Mouse (Mus musculus) urinary bladder, adult 2 months (tissue): ENCODE measurements around the gene Tspan9. TPM values are rescaled to one million over a fixed set of nuclear protein-coding genes. Genes with fewer than 3 reads are reported as not detected.

Experiments used
- DNase-seq: peaks from one replicate; pipeline ENCODE4 v3.0.0; 2022; ENCODE audit warnings: low spot score
- polyA plus RNA-seq: library from polyadenylated mRNA; depleted of rRNA; stranded (reverse); fragments of >200 nt; gene quantifications from 2 replicates; pipeline ENCODE4 v1.2.3, GENCODE M21; 2012; rRNA removed

The Tspan9 gene
- 112 and 128 TPM in 2 replicates for polyA plus RNA-seq

DNA sequence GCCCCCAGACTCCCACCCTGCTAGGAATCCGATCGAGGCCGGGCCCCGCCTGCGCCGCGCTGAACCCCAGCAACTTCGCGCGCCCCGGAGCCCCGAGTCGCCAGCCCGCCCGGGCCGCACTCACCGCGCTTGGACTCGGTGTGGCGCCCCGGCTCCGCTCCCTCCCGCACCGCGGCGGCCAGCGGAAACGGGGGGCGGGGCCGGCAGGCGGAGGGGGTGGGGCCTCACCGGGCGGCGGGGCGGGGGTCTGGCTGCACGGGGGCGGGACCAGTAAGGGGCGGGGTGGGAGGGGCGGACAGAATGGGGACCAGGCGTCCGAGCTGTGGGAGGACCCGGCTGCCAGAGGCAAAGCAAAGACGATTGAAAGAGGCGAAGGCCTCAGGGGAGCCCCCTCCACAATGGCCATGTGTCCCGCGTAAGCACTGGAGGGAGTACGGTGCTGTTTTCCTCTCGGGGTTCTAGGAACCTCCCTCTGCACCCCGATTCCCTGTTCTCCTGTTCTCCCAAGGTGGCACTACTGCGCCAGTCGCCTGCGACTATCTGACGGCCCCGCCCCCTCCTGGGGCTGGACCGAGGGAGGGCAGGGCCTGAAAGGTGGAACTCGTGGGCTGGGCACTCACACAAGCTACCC, at the start of gene Tspan9:
TSS of gene Tspan9 (minus strand) at position 205 of the 631 bp plus-strand sequence.
- DNase-seq = peak; percentile 75

DNA sequence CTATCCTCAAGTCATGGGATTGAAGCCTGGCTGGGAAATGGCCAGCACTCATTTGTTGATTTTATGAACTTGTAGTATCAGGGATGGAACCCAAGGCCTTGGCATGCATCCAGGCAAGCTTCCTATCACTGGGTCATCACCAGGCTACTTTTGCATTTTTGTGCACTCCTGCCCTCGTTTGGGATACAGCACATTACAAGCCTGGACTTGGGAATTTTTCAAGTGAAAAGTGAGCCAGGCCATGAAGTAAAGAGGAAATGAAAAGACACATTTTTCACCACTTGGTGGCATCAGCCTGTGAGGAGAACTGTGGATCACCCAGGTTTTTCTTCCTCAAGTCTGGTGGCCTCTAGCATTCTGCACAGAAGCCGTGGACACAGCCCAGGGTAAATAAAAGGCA, 40.1 kb upstream of the Tspan9 start:
- no peak for DNase-seq

DNA sequence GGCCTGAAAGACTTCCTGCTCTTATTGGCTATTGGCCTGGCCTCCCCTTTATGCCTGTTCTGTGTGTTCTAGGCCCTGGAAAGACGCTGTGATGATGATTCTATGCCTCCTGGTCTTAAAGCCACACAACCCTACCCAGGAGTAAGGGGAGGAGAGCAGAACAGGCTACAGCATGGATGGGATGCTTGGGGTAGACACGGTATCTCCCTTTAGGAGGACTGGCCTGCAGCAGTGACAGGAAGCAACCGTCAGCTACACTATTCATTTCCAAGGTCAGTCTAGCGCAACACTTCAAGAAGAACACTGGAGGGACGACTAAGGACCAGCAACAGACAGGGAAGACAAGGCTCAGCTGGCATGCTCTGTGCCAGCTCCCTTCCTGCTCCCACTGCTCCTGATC, 37.8 kb upstream of the Tspan9 start:
- no peak for DNase-seq

DNA sequence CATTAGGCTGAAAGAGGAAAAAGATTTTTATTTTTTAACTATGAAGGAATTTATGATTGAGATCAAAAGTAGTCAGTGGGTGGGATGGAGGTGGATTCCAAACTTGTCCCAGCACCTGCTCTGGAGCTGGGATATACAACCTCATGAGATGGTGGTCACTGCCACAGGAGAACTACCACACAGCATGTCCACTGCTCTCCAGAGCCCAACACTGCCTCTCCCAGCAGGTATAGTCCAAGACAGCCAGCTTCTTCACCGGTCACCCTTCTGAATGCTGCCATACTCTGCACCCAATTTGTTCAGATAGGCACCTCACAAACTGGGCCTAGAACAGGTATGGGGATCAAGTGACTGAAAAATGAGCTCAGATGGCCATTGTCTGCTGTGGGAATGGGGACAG, 36.3 kb upstream of the Tspan9 start:
- DNase-seq = no peak

DNA sequence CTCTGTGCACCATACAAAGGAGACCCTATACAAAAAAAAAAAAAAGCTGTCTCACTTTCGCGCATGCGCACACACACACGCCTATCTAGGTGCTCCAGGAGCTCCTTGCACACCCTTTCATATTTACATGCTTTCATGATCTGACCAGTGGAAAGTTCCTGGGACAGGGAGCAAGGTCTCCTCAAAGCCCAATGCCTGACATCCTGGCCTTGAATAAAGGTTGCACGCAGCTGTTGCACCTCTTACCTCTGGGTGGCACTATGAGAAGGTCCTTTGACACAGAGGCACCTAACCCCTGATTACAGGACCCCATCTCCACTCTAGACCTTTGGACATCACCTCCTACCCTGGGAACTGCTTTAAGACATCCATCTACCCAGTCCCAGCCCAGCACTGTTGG, 35.9 kb upstream of the Tspan9 start:
- no peak for DNase-seq

DNA sequence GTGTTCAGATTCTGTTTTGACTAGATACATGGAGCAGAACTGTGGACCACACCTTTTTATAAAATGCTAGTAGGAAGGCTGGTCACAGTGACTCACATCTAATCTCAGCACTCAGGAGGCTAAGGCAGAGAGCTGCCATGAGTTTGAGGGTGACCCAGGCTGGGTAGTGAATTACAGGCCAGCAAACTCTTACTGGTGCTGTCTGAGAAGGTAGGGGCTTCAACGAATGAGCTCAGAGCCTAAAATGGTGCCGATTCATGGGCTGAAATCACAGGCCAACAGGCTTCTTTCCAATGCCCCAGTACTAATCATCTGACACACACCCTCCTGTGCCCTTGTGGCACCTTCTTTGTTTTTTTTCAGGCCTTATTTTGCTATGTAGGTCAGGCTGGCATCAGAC, 35.3 kb upstream of the Tspan9 start:
- DNase-seq = no peak

DNA sequence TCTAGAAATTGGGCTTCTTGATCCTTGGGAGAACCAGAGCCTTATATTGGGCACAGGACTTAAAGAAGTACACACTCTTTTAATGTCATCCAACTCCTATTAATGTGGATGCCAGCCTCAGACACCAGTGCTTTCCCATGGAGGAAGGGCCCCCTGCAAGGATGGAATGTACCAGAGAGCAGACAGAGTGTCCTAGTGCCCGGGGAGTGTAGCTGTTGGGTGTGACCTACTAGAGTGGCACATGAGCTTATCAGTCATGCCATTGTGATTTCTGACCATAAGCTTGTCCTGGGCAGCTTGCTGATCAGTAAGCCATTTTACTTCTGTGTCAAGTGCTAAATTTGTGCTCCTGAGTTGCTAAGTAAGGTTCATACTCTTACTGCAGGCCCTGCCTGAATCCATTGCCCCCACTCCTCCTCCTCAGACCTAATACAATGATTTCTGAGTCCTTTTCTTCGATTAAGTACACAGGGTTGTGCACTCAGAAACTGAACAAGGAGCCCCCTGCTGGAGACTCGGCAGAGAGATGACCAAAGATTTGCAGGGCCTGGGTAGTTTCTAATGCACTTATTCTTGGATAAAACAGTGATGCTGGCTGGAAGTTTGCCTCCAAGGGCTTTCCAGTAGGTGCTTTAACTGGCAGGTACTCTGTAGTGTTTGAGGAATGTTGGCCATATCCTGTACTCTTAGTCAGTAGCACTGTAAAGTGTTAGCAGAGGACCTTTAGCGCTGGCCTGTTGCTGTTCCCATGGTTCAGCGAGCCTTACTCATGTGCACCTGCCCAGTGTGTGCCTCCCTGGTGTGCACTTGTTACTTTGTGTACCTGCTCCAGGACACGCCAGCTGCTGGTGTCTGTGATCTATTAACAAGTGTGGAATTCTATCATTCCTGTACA, 25.6 kb upstream of the Tspan9 start:
- no peak for DNase-seq

DNA sequence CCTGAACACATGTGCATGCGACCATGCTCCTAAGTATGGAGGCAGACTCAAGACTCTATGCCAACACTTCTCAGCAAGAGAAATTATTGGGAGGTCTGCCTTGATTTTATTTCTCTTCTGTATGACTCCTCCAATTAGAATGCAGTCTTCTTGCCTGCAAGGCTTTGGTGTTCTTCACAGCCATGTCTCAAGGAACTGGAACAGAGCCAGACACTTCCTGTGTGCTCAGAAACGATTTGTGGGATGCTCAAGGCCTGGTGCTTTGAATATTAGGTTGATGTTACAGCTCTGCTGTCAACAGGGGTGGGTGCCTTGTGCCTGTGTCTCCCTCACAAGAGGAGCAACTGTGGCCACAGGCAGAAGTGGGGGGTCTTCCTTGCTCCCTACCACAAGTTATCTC, 22.2 kb upstream of the Tspan9 start:
- DNase-seq = no peak

DNA sequence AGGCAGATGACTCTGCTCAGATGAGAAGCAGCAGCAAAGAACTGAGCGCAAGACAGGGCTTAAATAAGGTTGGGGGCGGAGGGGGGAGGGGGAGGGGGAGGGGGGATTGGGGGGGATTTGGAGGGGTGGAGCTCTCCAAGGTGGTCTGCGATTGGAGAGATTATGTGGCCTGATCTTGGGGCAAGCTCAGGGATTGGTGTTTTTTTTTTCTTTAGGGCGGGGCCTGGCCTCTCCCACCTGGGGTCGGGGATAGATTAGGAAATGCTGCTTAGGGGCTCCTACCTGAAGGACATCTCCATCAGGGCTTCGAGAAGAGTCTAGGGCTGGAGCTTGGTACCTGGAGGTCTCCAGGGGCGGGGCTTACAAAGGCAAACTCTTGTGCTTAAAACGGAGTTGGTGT, 21.2 kb upstream of the Tspan9 start:
- no peak for DNase-seq

DNA sequence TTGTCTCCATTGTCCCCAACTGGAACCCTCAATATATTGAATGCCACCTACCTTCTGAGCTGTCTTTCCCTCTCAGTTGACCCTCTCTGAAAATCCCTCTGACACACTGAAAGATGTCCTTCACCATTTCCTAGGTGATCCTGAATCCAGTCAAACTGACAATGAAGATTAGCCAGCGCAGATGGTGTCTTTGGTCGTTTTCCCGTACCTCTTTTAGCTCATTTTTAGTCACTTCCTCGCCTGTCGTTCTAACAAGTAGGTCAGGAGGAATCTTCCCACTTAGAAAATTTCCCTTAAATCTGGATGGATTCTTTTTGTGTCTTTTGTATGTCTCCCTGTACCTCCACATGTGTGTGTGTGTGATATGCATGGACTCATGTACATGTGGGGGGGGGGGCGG, 15.7 kb upstream of the Tspan9 start:
- no peak for DNase-seq

DNA sequence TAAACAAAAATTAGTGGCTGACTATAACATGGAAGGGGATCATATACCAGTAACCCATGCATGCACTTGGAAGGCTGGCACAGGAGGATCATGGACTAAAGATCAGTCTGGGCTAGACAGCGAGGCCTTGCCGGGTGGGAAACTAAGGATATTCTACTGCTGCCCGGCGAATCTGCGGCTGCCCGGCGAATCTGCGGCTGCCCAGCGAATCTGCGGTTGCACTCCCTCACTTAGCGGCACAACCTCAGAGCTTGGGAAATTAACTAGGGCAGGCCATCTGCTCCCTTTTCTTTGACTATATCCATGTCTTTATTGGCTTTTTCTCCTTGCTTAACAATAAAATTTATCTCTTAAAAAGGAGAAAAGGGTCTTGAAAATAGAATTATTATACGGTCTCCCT, 14.6 kb upstream of the Tspan9 start:
- DNase-seq = no peak

DNA sequence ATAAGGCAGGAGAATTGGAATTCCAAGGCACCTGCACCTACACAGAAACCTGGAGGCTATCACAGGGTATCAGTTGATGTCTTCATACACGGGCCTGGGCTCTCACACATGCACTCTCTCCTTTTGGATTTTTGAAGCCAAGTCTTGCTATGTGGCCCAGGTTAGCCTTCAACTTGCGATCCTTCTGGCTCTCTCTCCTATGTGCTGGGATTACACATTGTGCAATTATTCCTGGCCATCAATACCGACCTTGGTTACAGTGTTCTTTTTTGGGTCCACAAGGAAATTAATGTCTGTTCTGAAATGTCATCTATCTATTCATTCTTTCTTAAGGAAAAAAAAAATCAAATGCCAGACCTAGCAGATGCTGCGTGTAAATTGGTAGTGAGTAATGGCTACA, 13.1 kb upstream of the Tspan9 start:
- DNase-seq = no peak

DNA sequence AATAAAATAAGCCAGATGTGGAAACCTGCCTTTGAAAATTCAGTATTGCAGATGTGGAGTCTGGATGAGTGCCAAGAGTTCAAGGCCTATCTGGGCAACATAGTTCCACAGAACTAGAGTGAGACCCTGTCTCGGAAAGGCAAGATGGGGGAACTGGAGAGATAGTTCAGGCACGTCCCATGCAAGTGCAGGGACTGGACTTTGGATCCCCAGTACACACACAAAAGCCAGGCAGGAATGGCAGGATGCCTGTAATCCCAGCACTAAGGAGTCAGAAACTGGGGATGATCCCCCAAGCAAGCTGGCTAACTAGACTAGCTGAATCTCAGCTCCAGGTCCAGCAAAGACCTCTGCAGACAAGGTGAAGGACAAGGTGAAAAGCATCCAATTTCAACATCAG, 12.5 kb upstream of the Tspan9 start:
- DNase-seq = no peak

DNA sequence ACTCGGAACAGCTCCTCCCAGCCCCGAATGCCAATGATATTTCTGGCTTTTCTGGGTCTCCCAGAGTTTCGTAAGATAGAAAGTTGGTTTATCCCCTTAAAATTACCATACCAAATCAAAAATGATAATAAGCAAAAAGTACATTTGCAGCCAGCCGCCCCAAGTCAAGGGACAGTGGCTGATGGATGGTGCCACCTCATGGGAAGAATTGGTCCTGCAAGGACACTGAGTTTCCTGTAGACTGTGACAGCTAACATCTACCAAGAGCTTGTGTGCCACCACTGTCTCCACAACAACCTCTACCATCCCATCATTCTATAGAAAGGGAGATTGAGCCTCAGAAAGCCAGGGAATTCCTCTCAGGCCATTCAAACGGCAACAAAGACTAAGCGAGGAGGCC, 2.4 kb upstream of the Tspan9 start:
- DNase-seq = no peak

DNA sequence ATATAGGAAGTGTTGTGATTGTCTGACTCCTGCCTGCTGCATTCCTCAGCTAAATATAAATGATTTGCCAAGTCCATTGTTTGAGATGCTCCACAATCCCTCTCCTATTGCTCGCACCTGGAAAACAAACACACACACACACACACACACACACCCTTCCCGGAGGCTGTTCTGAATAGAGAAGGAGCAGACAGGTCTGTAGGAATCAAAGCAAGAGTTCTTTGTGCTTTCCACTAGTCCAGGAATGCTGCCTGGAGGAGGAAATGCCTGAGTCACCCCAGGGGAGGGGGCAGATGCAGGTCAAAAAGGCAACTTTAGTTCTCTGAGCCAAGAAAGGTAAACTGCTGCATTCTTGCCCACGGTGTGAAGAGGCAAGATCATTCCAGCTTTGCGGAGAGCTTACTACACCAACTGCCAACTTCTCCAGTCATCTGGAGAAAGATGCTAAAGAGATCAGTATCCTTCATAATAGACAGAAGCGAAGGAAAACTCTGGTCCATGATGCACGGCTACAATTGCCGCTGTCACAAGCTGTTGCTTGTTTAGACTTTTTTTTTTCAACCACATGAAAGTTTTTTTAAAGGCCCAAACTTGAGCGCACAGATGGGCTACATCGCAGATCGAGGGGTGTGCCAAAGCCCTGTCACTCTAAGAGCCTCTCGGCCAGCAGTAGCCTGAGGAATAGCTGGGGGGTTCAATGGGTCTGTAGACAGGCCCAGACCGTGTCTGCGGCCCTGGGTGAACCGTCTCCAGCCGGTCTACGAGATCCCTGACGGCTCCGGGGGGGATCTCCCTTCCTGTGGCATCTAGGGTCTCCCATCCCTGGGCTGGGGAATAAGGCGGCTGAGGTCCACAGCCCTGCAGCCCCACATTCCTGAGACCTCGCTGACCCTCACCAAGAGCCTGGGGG, 770 bp downstream of the Tspan9 start:
- DNase-seq = no peak

DNA sequence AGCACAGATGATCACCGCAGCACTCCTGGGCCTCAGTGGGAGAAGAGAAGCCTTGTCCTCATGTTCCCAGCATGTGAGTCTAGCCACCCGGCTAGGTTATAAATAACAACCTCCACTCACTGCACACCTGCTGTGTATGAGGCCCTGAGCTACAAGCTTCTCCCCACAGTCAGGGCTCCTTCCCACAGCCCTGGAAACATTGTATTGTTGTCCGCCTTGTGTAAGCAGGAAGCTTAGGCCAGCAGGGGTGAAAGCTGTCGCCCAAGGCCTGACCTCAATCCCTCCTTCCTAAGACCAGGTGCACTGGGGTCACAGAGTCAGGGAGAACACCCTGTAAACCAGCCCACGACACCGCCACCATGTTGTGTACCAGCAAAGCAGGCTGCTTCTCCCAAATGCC, 2.7 kb downstream of the Tspan9 start:
- DNase-seq = no peak

DNA sequence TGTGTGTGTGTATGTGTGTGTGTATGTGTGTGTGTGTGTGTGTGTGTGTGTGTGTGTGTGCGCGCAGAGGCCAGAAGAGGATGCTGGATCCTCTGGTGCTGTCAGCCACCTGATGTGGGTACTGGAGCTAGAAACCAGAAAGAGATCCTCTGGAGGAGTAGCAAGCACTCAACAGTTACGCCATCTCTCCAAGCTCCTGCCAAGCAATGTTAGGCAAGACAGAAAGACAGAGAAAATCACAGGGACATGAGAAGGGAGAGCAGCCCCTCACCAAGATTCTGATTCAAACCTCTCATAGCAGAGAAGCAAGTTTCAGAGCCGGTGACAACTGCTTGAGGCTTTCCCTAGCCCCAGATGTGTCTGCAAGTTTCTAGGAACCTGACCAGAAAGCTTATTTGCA, 5.5 kb downstream of the Tspan9 start:
- no peak for DNase-seq

DNA sequence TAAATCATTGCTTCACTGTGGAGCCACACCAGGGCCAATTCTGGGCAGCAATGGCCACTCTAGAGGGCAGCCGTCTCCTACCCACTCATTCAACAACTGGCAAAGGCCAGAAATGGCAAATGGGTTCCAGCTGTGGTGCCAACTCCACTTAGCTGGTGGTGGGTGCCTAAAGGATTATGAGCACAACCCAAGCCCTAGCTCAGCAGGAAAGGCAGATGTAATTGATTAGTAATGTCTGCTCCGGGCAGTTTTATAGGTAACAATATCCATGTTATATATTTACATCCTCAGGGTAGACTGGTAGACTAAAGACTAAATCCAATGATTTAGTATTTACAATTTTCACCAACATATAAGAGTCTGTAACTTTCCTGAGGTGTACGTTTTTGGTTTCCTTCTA, 6.7 kb downstream of the Tspan9 start:
- DNase-seq = no peak

DNA sequence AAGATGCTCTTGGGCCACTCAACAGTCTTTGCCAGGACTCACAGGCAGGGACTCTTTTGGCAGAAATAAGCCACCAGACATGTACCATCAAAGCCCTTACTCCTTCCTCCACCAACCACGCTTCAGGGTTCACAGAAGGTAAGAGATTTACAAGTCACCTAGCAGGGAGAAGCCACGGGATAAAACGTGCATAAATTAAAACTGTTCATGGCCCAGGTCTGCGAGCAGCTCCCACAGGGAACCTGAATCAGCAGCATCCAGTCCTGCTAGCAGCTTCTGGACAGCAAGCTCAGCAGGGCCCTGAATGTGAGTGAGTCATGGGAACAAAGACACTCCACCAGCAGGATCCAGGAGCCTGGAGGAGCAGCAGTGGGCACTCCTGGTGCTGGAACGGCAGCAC, 7.9 kb downstream of the Tspan9 start:
- DNase-seq = no peak

DNA sequence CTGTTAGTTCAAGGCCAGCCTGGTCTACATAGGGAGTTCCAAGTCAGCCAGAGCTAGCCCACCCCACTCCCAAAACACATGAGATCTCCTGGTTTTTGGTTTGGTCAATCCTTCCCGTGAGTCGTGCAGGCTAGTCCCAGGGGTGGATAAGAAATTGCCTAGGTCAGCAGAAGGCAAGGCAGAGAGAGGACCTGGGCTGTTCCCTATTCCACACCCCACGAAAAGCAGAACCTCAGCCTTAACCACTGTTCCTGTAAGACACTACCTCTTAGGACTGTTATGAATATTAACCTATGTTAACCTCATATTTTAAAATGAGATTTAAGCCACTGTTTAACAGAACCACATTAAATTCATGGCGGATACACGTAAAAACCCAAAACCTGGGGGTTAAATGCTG, 8.4 kb downstream of the Tspan9 start:
- no peak for DNase-seq

DNA sequence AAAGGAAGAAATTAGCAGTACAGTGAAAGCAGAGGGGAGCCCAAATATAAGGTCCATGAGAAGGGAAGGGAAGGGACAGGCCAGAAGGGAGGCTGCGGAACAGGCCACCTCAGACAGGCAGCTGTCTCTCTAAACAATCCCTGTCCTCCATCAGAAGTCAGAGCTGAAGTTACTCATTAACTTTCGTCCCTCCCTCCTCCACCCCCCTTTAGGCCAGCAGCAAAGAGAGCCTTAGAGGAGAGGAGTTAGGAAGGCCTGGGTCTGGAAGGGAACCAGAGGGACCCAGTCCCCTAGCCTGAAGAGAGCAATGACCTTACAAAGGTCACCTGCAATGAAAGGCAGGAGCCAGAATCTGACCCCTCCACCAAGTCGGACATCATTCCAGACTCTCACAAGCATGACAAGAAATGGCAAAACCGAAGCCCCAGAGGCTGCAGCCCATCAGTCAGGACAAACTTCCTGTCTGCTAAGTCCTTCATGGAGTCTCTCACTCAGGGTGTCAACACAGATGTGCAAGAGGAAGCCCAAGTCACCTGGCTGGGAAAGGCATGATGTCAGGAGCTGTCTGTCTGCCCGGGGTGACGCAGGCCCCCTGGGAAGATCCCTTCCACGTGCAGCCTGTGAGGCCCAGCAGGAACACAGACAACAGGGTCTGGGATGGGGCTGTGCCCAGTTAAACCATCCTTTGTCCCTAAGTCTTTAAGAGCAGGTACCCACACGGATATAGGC, 9.0 kb downstream of the Tspan9 start:
- DNase-seq = no peak

DNA sequence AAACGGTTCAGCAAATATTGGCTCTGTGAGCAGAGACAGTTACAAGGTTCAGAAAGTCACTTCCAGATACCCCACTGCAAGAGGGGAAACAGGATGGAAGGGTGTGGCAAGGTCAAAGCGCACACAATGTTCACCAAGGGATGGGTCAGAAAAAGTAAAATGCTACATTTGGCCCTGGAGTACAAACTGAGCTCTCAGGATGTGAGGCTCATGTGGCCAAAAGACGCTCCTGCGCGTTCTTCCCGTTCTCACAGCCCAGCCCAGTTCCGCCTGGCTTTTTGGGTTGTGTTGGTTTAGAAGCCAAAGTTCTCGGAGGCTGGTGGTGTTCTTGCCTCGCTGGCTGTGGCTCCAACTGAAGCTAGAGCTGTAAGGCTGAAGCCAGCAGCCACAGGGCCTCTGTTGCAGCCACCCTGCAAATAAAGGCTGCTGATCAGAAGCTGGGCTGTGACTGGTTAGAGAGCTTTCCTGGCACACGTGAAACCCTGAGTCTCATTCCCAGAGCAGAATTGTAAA, 9.7 kb downstream of the Tspan9 start:
- DNase-seq = no peak
